ENCODE assay signal across 17 mouse cellular contexts in the genomic region with DNA sequence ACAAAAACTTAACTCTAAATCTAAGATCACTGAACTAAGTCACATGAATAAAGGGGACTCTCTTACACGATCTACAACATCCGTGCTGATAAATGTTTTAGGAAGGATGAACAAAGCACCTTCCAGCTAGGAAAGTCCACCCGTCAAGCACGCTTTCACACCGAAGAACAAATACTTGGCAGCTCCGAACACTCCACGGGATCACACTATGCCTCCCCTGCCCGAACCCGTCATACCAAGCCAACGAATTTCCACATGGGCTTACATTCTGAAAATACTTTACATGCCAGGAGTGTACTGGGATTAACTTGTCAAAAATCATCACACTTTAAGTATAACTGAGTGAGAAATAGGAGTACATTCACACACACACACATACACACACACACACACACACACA. TPM values are rescaled to one million over a fixed set of nuclear protein-coding genes. Genes with fewer than 3 reads are reported as not detected.
DNase-seq lines count a peak whose midpoint lies in the region; ATAC-seq and TF ChIP-seq lines count a peak whose summit lies in the region.
"Had no signal": no experiment of that assay in that cellular context is flagged by ENCODE, and none has a peak within 500 bp of the region (broad histone marks: within the 10 kb centered on the region; RNA-seq: fewer than 3 reads in every experiment).

No protein-coding gene starts in this region.

- TF ChIP-seq RAD21 in CH12.LX (IDR thresholded peaks at IDR 0.05; ENCODE audit: low read depth, low read length) = no peak

- H3K79me2 ChIP-seq in CH12.LX (replicated peaks; ENCODE audit: control insufficient read depth, extremely low read depth, insufficient read depth, poor library complexity, severe bottlenecking) = peaks cover 48% of the 10 kb centered on the region

- in situ Hi-C loops in CH12.LX (cut with MboI; ENCODE audit: low pct_ligation_motif_present, low pct_unique_long_range_greater_than_20kb, low sequenced_read_pairs) = loop anchor here (5.0 kb wide), 1 partner anchor 199 kb away; no protein-coding TSS in a partner anchor

- DNase-seq in heart, adult 18-20 months = no peak
- no peak for DNase-seq in CH12.LX (ENCODE audit: extremely low read depth)
- DNase-seq in ovary, postnatal 36 days (ENCODE audit: low spot score) = no peak
- DNase-seq in layer of hippocampus, postnatal 10 days (ENCODE audit: low spot score in 2 of 2) = no peak
- DNase-seq: liver; spleen, adult 18-20 months; thymus, postnatal 14 days had no signal

- H3K4me1 ChIP-seq in forebrain, embryonic 15.5 days = peaks cover 27% of the 10 kb centered on the region
- H3K4me1 ChIP-seq in forebrain, embryonic 12.5 days = peaks cover 10% of the 10 kb centered on the region
- H3K4me1 ChIP-seq in heart, embryonic 16.5 days (ENCODE audit: control insufficient read depth, insufficient read depth, low read length) = peaks cover 45% of the 10 kb centered on the region
- peaks cover 9 to 56% of the 10 kb centered on the region in 2 experiments for H3K4me1 ChIP-seq in CH12.LX (ENCODE audit: control insufficient read depth in 1 of 2, insufficient read depth in 2 of 2)
- peaks cover 37% of the 10 kb centered on the region for H3K4me1 ChIP-seq in embryonic fibroblast, embryonic 13.5 days (ENCODE audit: control insufficient read depth, insufficient read depth, low read length)

- peak; percentile 27; the same call in 1 of the 2 replicates for ATAC-seq in forebrain, embryonic 15.5 days (replicated peaks)
- ATAC-seq in forebrain, embryonic 12.5 days (ENCODE audit: low FRiP score) = no peak; the same call in 1 of the 2 replicates
- peak; percentile 61; the same call in 1 of the 2 replicates for ATAC-seq in heart, embryonic 16.5 days (replicated peaks; ENCODE audit: extremely low read depth, insufficient read depth, low FRiP score)
- ATAC-seq: inflammation-experienced regulatory T-cells, adult 6 months had no signal

- TF ChIP-seq CTCF in CH12.LX (conservative IDR thresholded peaks at IDR 0.05 in 1 of 2, IDR thresholded peaks at IDR 0.05 in 1 of 2; ENCODE audit: low read depth in 2 of 2, low read length in 2 of 2) = no peak
- no peak for TF ChIP-seq CTCF in embryonic fibroblast, embryonic 13.5 days (IDR thresholded peaks at IDR 0.05; ENCODE audit: borderline replicate concordance, insufficient read depth, low read length)

- no peak overlapping the region for H3K4me2 ChIP-seq in forebrain, embryonic 15.5 days (replicated peaks)
- no peak overlapping the region for H3K4me2 ChIP-seq in forebrain, embryonic 12.5 days
- H3K4me2 ChIP-seq in heart, embryonic 16.5 days (ENCODE audit: low read depth, low read length) = peak overlapping the region; percentile 21; the same call in 1 of the 2 replicates
- no peak overlapping the region for H3K4me2 ChIP-seq in CH12.LX (ENCODE audit: insufficient read depth, low read depth, poor library complexity, severe bottlenecking)
- H3K4me2 ChIP-seq: lung, embryonic 15.5 days; stomach, embryonic 15.5 days had no signal

- H3K4me3 ChIP-seq in forebrain, embryonic 15.5 days = no peak overlapping the region
- no peak overlapping the region for H3K4me3 ChIP-seq in forebrain, embryonic 12.5 days (replicated peaks)
- H3K4me3 ChIP-seq in heart, embryonic 16.5 days (ENCODE audit: low read length) = no peak overlapping the region
- H3K4me3 ChIP-seq in CH12.LX (replicated peaks in 1 of 3; ENCODE audit: low read depth in 2 of 3, low read length in 2 of 3, poor library complexity in 1 of 3) = no peak overlapping the region
- no peak overlapping the region for H3K4me3 ChIP-seq in embryonic fibroblast, embryonic 13.5 days (ENCODE audit: insufficient read depth, low read length)
- H3K4me3 ChIP-seq: hindbrain, embryonic 10.5 days; lung, embryonic 15.5 days; midbrain, embryonic 10.5 days; myocyte; stomach, embryonic 15.5 days had no signal

- no peak for TF ChIP-seq POLR2A in CH12.LX (IDR thresholded peaks at IDR 0.05; ENCODE audit: low read depth, low read length)
- no peak for TF ChIP-seq POLR2A in embryonic fibroblast, embryonic 13.5 days (IDR thresholded peaks at IDR 0.05; ENCODE audit: low read depth, low read length)

- WGBS in forebrain, embryonic 15.5 days = 51% methylated on average over 10 of the region's 10 CpGs
- WGBS in forebrain, embryonic 12.5 days = 52% methylated on average over 10 of the region's 10 CpGs
- WGBS in heart, embryonic 16.5 days = 37% methylated on average over 10 of the region's 10 CpGs

- H3K27ac ChIP-seq in forebrain, embryonic 15.5 days (replicated peaks) = no peak overlapping the region
- H3K27ac ChIP-seq in forebrain, embryonic 12.5 days = no peak overlapping the region
- H3K27ac ChIP-seq in heart, embryonic 16.5 days (ENCODE audit: low read length) = peak overlapping the region; percentile 76
- H3K27ac ChIP-seq in CH12.LX (ENCODE audit: insufficient read depth, low read depth) = no peak overlapping the region
- H3K27ac ChIP-seq in embryonic fibroblast, embryonic 13.5 days (ENCODE audit: insufficient read depth, low read length) = peak overlapping the region; percentile 58; the same call in 1 of the 2 replicates
- H3K27ac ChIP-seq: hindbrain, embryonic 10.5 days; lung, embryonic 15.5 days; midbrain, embryonic 10.5 days; stomach, embryonic 15.5 days had no signal

- H3K36me3 ChIP-seq in forebrain, embryonic 15.5 days = no peaks in the 10 kb centered on the region
- H3K36me3 ChIP-seq in forebrain, embryonic 12.5 days (replicated peaks) = no peaks in the 10 kb centered on the region; the same call in 1 of the 2 replicates
- H3K36me3 ChIP-seq in heart, embryonic 16.5 days (ENCODE audit: control insufficient read depth, insufficient read depth) = no peaks in the 10 kb centered on the region
- peaks cover 29 to 71% of the 10 kb centered on the region in 2 experiments for H3K36me3 ChIP-seq in CH12.LX (replicated peaks in 1 of 2; ENCODE audit: control insufficient read depth in 1 of 2, insufficient read depth in 1 of 2, low read length in 1 of 2)
- H3K36me3 ChIP-seq: lung, embryonic 15.5 days; stomach, embryonic 15.5 days had no signal

- dilution Hi-C loops in CH12.LX (cut with MboI; ENCODE audit: extremely low pct_ligation_motif_present, extremely low pct_unique_long_range_greater_than_20kb, low sequenced_read_pairs) = no loop called here

- H3K9ac ChIP-seq in forebrain, embryonic 15.5 days (replicated peaks) = no peak overlapping the region
- no peak overlapping the region for H3K9ac ChIP-seq in forebrain, embryonic 12.5 days
- H3K9ac ChIP-seq in heart, embryonic 16.5 days (ENCODE audit: low read length) = no peak overlapping the region
- H3K9ac ChIP-seq in CH12.LX (ENCODE audit: insufficient read depth, low read depth) = no peak overlapping the region
- H3K9ac ChIP-seq: lung, embryonic 15.5 days; stomach, embryonic 15.5 days had no signal

- no peaks in the 10 kb centered on the region for H3K27me3 ChIP-seq in forebrain, embryonic 15.5 days
- no peaks in the 10 kb centered on the region for H3K27me3 ChIP-seq in forebrain, embryonic 12.5 days
- H3K27me3 ChIP-seq in heart, embryonic 16.5 days (ENCODE audit: control insufficient read depth, insufficient read depth, low read length) = no peaks in the 10 kb centered on the region
- no peaks in the 10 kb centered on the region for H3K27me3 ChIP-seq in CH12.LX (replicated peaks)
- H3K27me3 ChIP-seq: lung, embryonic 15.5 days; stomach, embryonic 15.5 days had no signal

- no peaks in the 10 kb centered on the region for H3K9me3 ChIP-seq in forebrain, embryonic 15.5 days
- H3K9me3 ChIP-seq in forebrain, embryonic 12.5 days = no peaks in the 10 kb centered on the region
- H3K9me3 ChIP-seq in heart, embryonic 16.5 days (replicated peaks; ENCODE audit: control insufficient read depth, low read length) = no peaks in the 10 kb centered on the region
- peaks cover 4% of the 10 kb centered on the region for H3K9me3 ChIP-seq in CH12.LX (replicated peaks; ENCODE audit: low read length)
- H3K9me3 ChIP-seq: hindbrain, embryonic 10.5 days; lung, embryonic 15.5 days; midbrain, embryonic 10.5 days; stomach, embryonic 15.5 days had no signal

- no peak for TF ChIP-seq EP300 in CH12.LX (IDR thresholded peaks at IDR 0.05; ENCODE audit: low read length)

TF ChIP-seq in CH12.LX, 34 proteins besides CTCF, POLR2A, EP300 and RAD21:
- TF ChIP-seq ZMIZ1 (IDR thresholded peaks at IDR 0.05; ENCODE audit: low read depth, low read length) (peak; percentile 9; the same call in 1 of the 2 replicates), BHLHE40 (IDR thresholded peaks at IDR 0.05; ENCODE audit: low read depth, low read length) (no peak), NRF1 (IDR thresholded peaks at IDR 0.05; ENCODE audit: low read depth, low read length) (no peak), ZKSCAN1 (IDR thresholded peaks at IDR 0.05; ENCODE audit: borderline replicate concordance, low read depth, low read length) (no peak)

RNA-seq across cellular contexts. Expression of a gene that starts 17.7 kb away (rescaled TPM):
- polyA plus RNA-seq in forebrain, embryonic 15.5 days (2015; fragmentation: Nextera tagmentation; extraction: Ambion mirVana) = 260 and 266 TPM in 2 replicates
- polyA plus RNA-seq in forebrain, embryonic 12.5 days (2016; fragmentation: Nextera tagmentation; extraction: Ambion mirVana) = 166 and 171 TPM in 2 replicates
- 175 and 187 TPM in 2 replicates for polyA plus RNA-seq in heart, embryonic 16.5 days (2015; fragmentation: Nextera tagmentation; extraction: Ambion mirVana)
- total RNA-seq in heart, adult 18-20 months (2021) = 100 to 1,000 TPM; 132 to 140 TPM
- total RNA-seq in CH12.LX (2012; rRNA removed) (54.1 and 99.2 TPM in 2 replicates), CH12.LX (2014; rRNA removed) (31.1 and 35.5 TPM in 2 replicates)
- polyA plus RNA-seq in CH12.LX (2012; ENCODE audit: insufficient read length, low read depth) = 81.4 and 84.1 TPM in 2 replicates
- 740 and 800 TPM in 2 replicates for polyA plus RNA-seq in embryonic fibroblast, embryonic 13.5 days (2011; ENCODE audit: insufficient read length, low read depth, missing spikeins)
- total RNA-seq in layer of hippocampus, postnatal 10 days (2021) = 1,000 to 10,000 TPM; 1,081 to 1,149 TPM

Comparison
In these comparisons a context has a peak if more than half of its experiments do, and no peak if none do; other contexts are left out.
1. H3K27ac ChIP-seq: peak in heart, embryonic 16.5 days (single experiment) and embryonic fibroblast, embryonic 13.5 days (single experiment); none in forebrain, embryonic 15.5 days (single experiment), forebrain, embryonic 12.5 days (single experiment) and CH12.LX (single experiment).